Mouse (Mus musculus) cerebellum, adult 8-10 months (tissue): ENCODE results near the gene Slc45a3.

Source experiments
- DNase-seq: peaks from one replicate; pipeline ENCODE4 v3.0.0; 2022

Slc45a3 gene

GRCm38 (mm10) chr1:131962606-131963084 lies at the start of gene Slc45a3:
TSS of gene Slc45a3 (plus strand) at chr1:131962967.
- DNase-seq, result no peak

DNA sequence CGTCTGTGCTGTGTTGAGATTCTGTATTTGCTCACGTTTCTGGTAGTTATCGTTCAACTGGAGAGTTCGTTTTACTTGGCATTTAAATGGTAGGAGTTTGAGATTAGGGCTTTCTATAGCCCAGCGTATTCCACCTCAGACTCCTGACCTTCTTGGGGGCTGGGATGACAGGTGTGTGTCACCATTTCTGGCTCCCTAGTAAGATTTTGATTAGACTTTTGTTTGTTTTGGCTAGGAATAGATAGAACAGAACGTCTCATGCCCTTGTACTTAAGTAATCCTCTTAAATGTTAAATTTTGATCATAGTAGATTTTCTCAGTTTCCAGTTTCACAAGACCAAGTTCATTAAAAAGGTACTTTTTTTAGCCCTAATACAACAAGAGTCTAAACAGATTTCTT lies 45.1 kb upstream of the Slc45a3 start:
- DNase-seq, result no peak

- DNase-seq, result no peak
These were observed 43.7 kb upstream of the Slc45a3 start for GRCm38 (mm10) chr1:131919052-131919451.

- no peak for DNase-seq
These were observed 40.7 kb upstream of the Slc45a3 start for GRCm38 (mm10) chr1:131922100-131922499.

GRCm38 (mm10) chr1:131933471-131933870 lies 29.3 kb upstream of the Slc45a3 start:
- no peak for DNase-seq

DNA sequence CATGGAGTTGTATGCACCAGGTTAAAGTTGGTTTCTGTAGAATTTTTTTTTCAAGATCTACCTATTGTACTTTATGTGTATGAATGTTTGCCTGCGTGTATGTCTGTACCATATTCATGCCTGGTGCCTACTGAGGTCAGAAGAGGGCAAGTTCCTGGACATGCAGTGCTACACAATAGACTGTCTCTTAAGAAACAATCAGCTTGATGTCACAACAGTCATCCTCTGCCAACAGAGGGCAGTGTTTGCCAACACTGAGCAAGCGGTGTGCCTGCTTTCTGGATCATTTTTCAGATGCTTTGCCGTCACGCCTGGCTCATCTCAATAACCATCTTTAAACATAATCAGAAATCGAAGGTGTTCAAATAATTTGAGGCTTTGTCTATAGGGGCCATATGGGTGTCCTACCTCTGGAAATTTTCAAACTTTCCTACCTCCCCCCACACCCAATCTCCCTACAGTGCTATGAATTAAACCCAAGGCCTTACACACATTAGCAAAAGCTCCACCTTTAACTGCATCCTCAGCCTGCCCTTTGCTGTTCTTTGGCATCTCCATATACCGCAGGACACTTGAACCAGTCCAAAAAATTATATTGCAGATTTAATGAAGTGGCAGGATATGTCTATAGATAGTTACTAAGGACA lies 25.0 kb upstream of the Slc45a3 start:
- DNase-seq, result peak; percentile 62

GRCm38 (mm10) chr1:131938811-131939210 lies 24.0 kb upstream of the Slc45a3 start:
- no peak for DNase-seq

- DNase-seq, result no peak
These were observed 22.0 kb upstream of the Slc45a3 start for GRCm38 (mm10) chr1:131940711-131941244.

DNA sequence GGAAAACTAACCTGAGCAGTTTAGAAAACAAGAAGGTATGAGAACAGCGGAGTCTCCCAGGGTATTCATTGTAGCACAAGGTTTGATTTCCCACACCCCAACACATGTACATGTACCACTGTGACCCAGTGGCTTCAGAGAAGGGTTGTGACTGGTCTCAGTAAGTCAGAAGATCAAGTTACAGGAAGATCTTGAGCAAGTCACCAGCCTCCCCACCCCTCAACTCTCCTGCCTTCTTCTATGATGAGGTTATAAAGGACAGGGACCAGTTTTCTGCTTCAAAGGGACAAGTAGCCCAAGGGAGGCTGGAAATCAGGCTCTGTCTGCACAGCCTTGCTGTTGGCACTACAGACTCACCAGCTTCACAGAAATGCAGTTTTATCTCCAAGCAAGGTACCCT lies 21.3 kb upstream of the Slc45a3 start:
- no peak for DNase-seq

GRCm38 (mm10) chr1:131942621-131943590 lies 19.9 kb upstream of the Slc45a3 start:
- no peak for DNase-seq

DNA sequence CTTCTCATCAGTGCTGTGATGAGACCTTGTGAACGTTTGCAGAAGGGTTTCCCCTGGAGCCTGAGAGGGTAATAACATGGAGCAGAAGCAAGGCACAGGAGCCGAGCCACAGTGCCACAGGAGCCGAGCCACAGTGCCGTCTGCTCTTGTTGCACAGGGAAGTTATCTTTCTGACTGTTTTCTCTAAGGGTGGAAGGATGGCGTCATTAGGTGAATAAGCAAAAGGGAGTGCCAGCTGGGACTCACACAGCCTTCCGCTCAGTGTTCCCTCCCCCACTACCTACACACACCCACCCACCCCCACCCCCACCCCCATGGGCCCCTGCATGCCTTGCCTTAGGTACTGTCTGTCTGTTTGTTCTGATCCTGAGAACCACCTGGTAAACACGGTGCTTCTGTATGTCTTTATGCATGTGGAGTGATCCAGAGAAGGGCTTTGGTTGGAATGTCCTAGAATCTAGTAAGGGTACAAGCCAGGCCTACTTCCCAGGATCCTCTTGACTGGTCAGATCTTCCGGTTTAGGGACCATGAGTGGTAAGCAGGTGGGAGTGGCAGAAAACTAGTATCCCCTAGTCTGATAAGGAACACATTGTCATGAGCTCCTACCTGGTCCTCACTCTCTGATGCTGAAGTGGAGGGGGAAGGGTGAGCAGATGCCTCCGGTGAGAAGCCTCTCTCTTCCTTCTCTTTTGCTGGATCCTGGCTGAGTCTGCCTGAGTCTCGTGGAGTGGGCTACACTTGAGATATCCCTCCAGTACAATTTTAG lies 16.9 kb upstream of the Slc45a3 start:
- DNase-seq, result no peak

- DNase-seq, result no peak
These were observed 16.1 kb upstream of the Slc45a3 start for GRCm38 (mm10) chr1:131946462-131947215.

DNA sequence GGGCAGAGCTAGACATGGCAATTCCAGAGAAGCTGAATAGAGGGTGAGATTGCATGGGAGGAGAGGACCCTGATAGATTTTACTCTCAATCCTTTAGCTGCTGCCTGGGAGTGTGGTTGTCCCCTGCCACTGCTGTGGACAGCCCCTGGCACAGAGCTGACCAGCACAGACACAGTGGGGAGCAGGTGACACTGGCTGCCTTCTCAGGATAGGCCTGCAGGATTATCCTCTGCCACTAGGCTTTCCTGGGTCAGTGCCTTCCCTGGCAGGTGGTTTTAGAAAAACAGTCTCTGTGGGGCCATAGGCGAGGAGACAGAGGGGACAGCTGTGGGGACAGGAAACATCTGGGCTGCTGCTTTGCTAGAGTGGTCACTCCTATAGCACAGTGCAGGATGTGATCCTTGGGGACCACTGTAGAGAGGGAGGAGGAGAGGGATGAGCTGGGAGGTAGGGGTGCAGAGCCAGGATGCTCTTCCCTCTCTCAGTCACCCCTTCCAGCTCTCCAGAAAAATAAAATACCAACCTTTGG lies 14.7 kb upstream of the Slc45a3 start:
- no peak for DNase-seq

- DNase-seq, result no peak
These were observed 8.4 kb upstream of the Slc45a3 start for GRCm38 (mm10) chr1:131954242-131954865.

GRCm38 (mm10) chr1:131955131-131955757 lies 7.5 kb upstream of the Slc45a3 start:
- no peak for DNase-seq

DNA sequence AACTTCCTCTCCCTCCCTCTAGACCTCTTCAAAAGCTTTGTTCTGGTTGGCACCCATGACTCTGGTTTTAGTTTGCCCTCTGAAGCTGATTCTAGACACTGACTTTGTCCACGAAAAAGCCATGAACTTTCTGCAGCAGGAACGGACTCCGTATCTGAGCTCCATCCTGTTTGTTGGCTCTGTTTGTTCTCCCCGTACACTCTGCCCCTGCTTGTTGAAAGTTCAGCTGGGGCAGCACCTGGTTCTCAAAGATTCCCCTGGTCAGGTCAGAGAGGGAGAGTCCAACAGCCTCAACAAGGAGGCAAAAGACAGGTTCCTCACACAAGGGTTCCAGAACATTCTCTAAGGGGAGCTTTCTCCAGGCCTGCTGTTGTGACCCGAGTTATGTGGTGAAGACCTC lies 5.4 kb upstream of the Slc45a3 start:
- DNase-seq, result no peak

- DNase-seq, result no peak
These were observed 1.8 kb upstream of the Slc45a3 start for GRCm38 (mm10) chr1:131961004-131961403.

DNA sequence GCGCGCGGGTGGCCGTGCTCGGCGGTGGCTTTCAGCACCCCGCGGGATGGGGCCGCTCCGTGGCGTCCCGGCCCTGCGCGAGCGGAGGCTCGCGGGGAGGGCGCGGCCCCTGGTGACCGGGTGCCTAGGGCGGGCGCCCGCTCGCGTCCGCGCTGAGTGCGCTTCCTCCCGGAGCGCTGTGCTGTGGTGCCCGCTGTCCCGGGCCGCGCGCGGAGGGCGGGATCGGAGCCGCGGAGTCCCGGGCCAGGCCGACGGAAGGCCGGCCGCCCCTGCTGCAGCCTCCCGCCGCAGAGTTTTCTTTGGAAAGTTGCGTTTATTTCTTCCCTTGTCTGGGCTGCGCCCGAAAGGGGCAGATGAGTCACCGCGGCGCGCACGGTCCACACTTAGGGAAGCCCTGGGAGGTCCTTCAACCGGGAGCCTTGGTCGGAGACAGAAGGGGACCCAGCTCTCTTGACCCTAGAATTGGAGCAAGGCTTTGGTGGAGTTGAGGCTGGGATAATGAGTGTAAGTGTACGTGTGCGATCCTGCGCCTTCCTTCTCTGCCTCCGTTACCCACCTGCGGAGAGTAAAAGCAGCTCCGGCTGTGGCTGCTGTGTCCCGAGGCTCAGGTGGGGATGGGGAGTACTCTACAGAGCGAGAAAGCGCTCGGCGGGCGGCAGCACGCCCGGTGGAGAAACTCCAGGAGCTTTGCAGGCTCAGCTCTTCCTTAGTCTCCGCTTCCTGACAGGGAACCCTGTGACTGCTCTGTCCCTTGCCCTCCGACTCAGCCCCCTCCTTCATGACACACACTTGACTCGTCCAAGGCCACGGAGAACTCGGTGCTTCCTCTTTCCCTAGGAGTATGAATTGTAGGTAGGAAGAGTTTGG lies 551 bp downstream of the Slc45a3 start:
- DNase-seq, result no peak

- no peak for DNase-seq
These were observed 1.3 kb downstream of the Slc45a3 start for GRCm38 (mm10) chr1:131964100-131964499.

GRCm38 (mm10) chr1:131964580-131964979 lies 1.8 kb downstream of the Slc45a3 start:
- DNase-seq, result no peak
